Mouse (Mus musculus): ENCODE results near the gene Zfp82. TPM values are rescaled to one million over a fixed set of nuclear protein-coding genes. Genes with fewer than 3 reads are reported as not detected.

The Zfp82 gene
- polyA plus RNA-seq (2014; fragmentation: Illumina TruSeq; extraction: RNeasy Lipid Tissue Mini Kit (QIAGEN cat#74804); ENCODE audit: low read depth, low replicate concordance) = 2.5 TPM

GRCm38 (mm10) chr7:30072146-30073028, at the start of gene Zfp82:
Zfp82 (minus strand) TSS chr7:30072900.

GRCm38 (mm10) chr7:30121308-30122187, 48.8 kb upstream of the Zfp82 start, which contains the start of gene Zfp382:
Zfp382 (plus strand) TSS chr7:30121942.

GRCm38 (mm10) chr7:30094646-30095429, 22.1 kb upstream of the Zfp82 start, which contains the start of gene Zfp260:
Zfp260 (plus strand) TSS chr7:30094777.

GRCm38 (mm10) chr7:30090092-30090969, 17.6 kb upstream of the Zfp82 start, which contains the start of the genes Gm26920 and Zfp566:
Gm26920 (minus strand) TSS chr7:30090410.
Zfp566 (minus strand) TSS chr7:30090527.

GRCm38 (mm10) chr7:30050882-30051548, 21.7 kb downstream of the Zfp82 start, which contains the start of gene Zfp14:
Zfp14 (minus strand) TSS chr7:30051380.

Other genes starting within 250 kb of the Zfp82 start
- 0.47 TPM for gene Zfp940, start 219.2 kb downstream of the Zfp82 start, polyA plus RNA-seq (2014; fragmentation: Illumina TruSeq; extraction: RNeasy Lipid Tissue Mini Kit (QIAGEN cat#74804); ENCODE audit: low read depth, low replicate concordance)
- 5.3 TPM for gene Zfp420, start 212.9 kb downstream of the Zfp82 start, polyA plus RNA-seq (2014; fragmentation: Illumina TruSeq; extraction: RNeasy Lipid Tissue Mini Kit (QIAGEN cat#74804); ENCODE audit: low read depth, low replicate concordance)
- gene Zfp27, start 166.3 kb downstream of the Zfp82 start, polyA plus RNA-seq (2014; fragmentation: Illumina TruSeq; extraction: RNeasy Lipid Tissue Mini Kit (QIAGEN cat#74804); ENCODE audit: low read depth, low replicate concordance) = 9.3 TPM
- 11.9 TPM for gene Zfp383, start 164.7 kb downstream of the Zfp82 start, polyA plus RNA-seq (2014; fragmentation: Illumina TruSeq; extraction: RNeasy Lipid Tissue Mini Kit (QIAGEN cat#74804); ENCODE audit: low read depth, low replicate concordance)
- gene Zfp74, start 118.8 kb downstream of the Zfp82 start, polyA plus RNA-seq (2014; fragmentation: Illumina TruSeq; extraction: RNeasy Lipid Tissue Mini Kit (QIAGEN cat#74804); ENCODE audit: low read depth, low replicate concordance) = 5.1 TPM
- gene Zfp568, start 88.9 kb downstream of the Zfp82 start, polyA plus RNA-seq (2014; fragmentation: Illumina TruSeq; extraction: RNeasy Lipid Tissue Mini Kit (QIAGEN cat#74804); ENCODE audit: low read depth, low replicate concordance) = 12.4 TPM
- 7.4 TPM for gene Zfp14, start 21.5 kb downstream of the Zfp82 start, polyA plus RNA-seq (2014; fragmentation: Illumina TruSeq; extraction: RNeasy Lipid Tissue Mini Kit (QIAGEN cat#74804); ENCODE audit: low read depth, low replicate concordance)
- gene Gm26920, start 17.5 kb upstream of the Zfp82 start, polyA plus RNA-seq (2014; fragmentation: Illumina TruSeq; extraction: RNeasy Lipid Tissue Mini Kit (QIAGEN cat#74804); ENCODE audit: low read depth, low replicate concordance) = not detected
- 1.4 TPM for gene Zfp566, start 17.6 kb upstream of the Zfp82 start, polyA plus RNA-seq (2014; fragmentation: Illumina TruSeq; extraction: RNeasy Lipid Tissue Mini Kit (QIAGEN cat#74804); ENCODE audit: low read depth, low replicate concordance)
- gene Zfp260, start 21.9 kb upstream of the Zfp82 start, polyA plus RNA-seq (2014; fragmentation: Illumina TruSeq; extraction: RNeasy Lipid Tissue Mini Kit (QIAGEN cat#74804); ENCODE audit: low read depth, low replicate concordance) = 34.9 TPM
- gene Zfp382, start 49.0 kb upstream of the Zfp82 start, polyA plus RNA-seq (2014; fragmentation: Illumina TruSeq; extraction: RNeasy Lipid Tissue Mini Kit (QIAGEN cat#74804); ENCODE audit: low read depth, low replicate concordance) = 1.6 TPM
- gene Zfp146, start 96.8 kb upstream of the Zfp82 start, polyA plus RNA-seq (2014; fragmentation: Illumina TruSeq; extraction: RNeasy Lipid Tissue Mini Kit (QIAGEN cat#74804); ENCODE audit: low read depth, low replicate concordance) = 26.8 TPM
- gene Cox7a1, start 111.2 kb upstream of the Zfp82 start, polyA plus RNA-seq (2014; fragmentation: Illumina TruSeq; extraction: RNeasy Lipid Tissue Mini Kit (QIAGEN cat#74804); ENCODE audit: low read depth, low replicate concordance) = 4,592 TPM
- gene Capns1, start 125.9 kb upstream of the Zfp82 start, polyA plus RNA-seq (2014; fragmentation: Illumina TruSeq; extraction: RNeasy Lipid Tissue Mini Kit (QIAGEN cat#74804); ENCODE audit: low read depth, low replicate concordance) = 372 TPM
- gene Polr2i, start 159.0 kb upstream of the Zfp82 start, polyA plus RNA-seq (2014; fragmentation: Illumina TruSeq; extraction: RNeasy Lipid Tissue Mini Kit (QIAGEN cat#74804); ENCODE audit: low read depth, low replicate concordance) = 59.9 TPM
- 58.8 TPM for gene Tbcb, start 159.4 kb upstream of the Zfp82 start, polyA plus RNA-seq (2014; fragmentation: Illumina TruSeq; extraction: RNeasy Lipid Tissue Mini Kit (QIAGEN cat#74804); ENCODE audit: low read depth, low replicate concordance)
- gene Ovol3, start 162.8 kb upstream of the Zfp82 start, polyA plus RNA-seq (2014; fragmentation: Illumina TruSeq; extraction: RNeasy Lipid Tissue Mini Kit (QIAGEN cat#74804); ENCODE audit: low read depth, low replicate concordance) = not detected
- gene Thap8, start 207.2 kb upstream of the Zfp82 start, polyA plus RNA-seq (2014; fragmentation: Illumina TruSeq; extraction: RNeasy Lipid Tissue Mini Kit (QIAGEN cat#74804); ENCODE audit: low read depth, low replicate concordance) = not detected
- gene Wdr62, start 207.5 kb upstream of the Zfp82 start, polyA plus RNA-seq (2014; fragmentation: Illumina TruSeq; extraction: RNeasy Lipid Tissue Mini Kit (QIAGEN cat#74804); ENCODE audit: low read depth, low replicate concordance) = 2.4 TPM
- gene Clip3, start 218.8 kb upstream of the Zfp82 start, polyA plus RNA-seq (2014; fragmentation: Illumina TruSeq; extraction: RNeasy Lipid Tissue Mini Kit (QIAGEN cat#74804); ENCODE audit: low read depth, low replicate concordance) = 11.7 TPM
- gene Alkbh6, start 235.8 kb upstream of the Zfp82 start, polyA plus RNA-seq (2014; fragmentation: Illumina TruSeq; extraction: RNeasy Lipid Tissue Mini Kit (QIAGEN cat#74804); ENCODE audit: low read depth, low replicate concordance) = 29.2 TPM
- gene Syne4, start 241.9 kb upstream of the Zfp82 start, polyA plus RNA-seq (2014; fragmentation: Illumina TruSeq; extraction: RNeasy Lipid Tissue Mini Kit (QIAGEN cat#74804); ENCODE audit: low read depth, low replicate concordance) = 2.5 TPM
- 0.42 TPM for gene E130208F15Rik, start 248.8 kb upstream of the Zfp82 start, polyA plus RNA-seq (2014; fragmentation: Illumina TruSeq; extraction: RNeasy Lipid Tissue Mini Kit (QIAGEN cat#74804); ENCODE audit: low read depth, low replicate concordance)